Mouse (Mus musculus): Measurements from ENCODE around the gene Kcnj11.

Kcnj11 gene

GRCm38 (mm10) chr7:46053566-46053965 is 47.0 kb downstream of the Kcnj11 start:
- ATAC-seq (ENCODE audit: insufficient number of reproducible peaks, low FRiP score, low TSS enrichment): no peak

- no peak for ATAC-seq (ENCODE audit: insufficient number of reproducible peaks, low FRiP score, low TSS enrichment)
Observed at GRCm38 (mm10) chr7:46052161-46052821, 48.3 kb downstream of the Kcnj11 start.

GRCm38 (mm10) chr7:46049981-46050380 is 50.6 kb downstream of the Kcnj11 start:
- no peak for ATAC-seq (ENCODE audit: insufficient number of reproducible peaks, low FRiP score, low TSS enrichment)

GRCm38 (mm10) chr7:46047873-46048562 is 52.5 kb downstream of the Kcnj11 start:
- no peak for ATAC-seq (ENCODE audit: insufficient number of reproducible peaks, low FRiP score, low TSS enrichment)

GRCm38 (mm10) chr7:46045882-46046281 is 54.7 kb downstream of the Kcnj11 start:
- no peak for ATAC-seq (ENCODE audit: insufficient number of reproducible peaks, low FRiP score, low TSS enrichment)

- ATAC-seq (ENCODE audit: insufficient number of reproducible peaks, low FRiP score, low TSS enrichment): no peak
Observed at GRCm38 (mm10) chr7:46044106-46044505, 56.5 kb downstream of the Kcnj11 start.

Measured in cerebellum, adult (tissue).